Mouse (Mus musculus) left cerebral cortex, postnatal 36 days (tissue): ENCODE measurements around the gene Itm2a. TPM values are rescaled to one million over a fixed set of nuclear protein-coding genes. Genes with fewer than 3 reads are reported as not detected.

ENCODE experiments used
- DNase-seq, 2 experiments: peaks; one replicate each; pipeline ENCODE4 v3.0.0; 2021 to 2022; ENCODE audit warnings: low spot score in 2 of 2, mixed read lengths in 1 of 2
- intact Hi-C: fragments of 180-260 bp; cut with DNase I; formaldehyde crosslinking; loops from one replicate; pipeline ENCODE4 v1.15.1; 2025
- total RNA-seq, 2 experiments: library from RNA; stranded (reverse); gene quantifications; 2 replicates each; pipeline ENCODE4 v1.2.3; 2021

The Itm2a gene
- 10 to 100 TPM; 49.8 to 50.8 TPM for total RNA-seq

- intact Hi-C loops, result no loop called here
- peak; percentile 5 to 12 for DNase-seq
These were observed at the start of gene Itm2a for GRCm38 (mm10) chrX:107402915-107403912. Gene Itm2a (minus strand): TSS chrX:107403376.

- intact Hi-C loops, result loop anchor here (5.0 kb wide), 1 partner anchor 644 kb away; no protein-coding TSS in a partner anchor
- DNase-seq, result no peak
These were observed 32.7 kb upstream of the Itm2a start for GRCm38 (mm10) chrX:107435887-107436286.

- intact Hi-C loops, result no loop called here
- no peak for DNase-seq
These were observed 18.1 kb upstream of the Itm2a start for GRCm38 (mm10) chrX:107421304-107421703.

GRCm38 (mm10) chrX:107417345-107417744 lies 14.2 kb upstream of the Itm2a start:
- intact Hi-C loops, result no loop called here
- no peak for DNase-seq

- no peak for DNase-seq
- intact Hi-C loops, result no loop called here
These were observed 12.8 kb upstream of the Itm2a start for GRCm38 (mm10) chrX:107415999-107416398.

- DNase-seq, result no peak
- intact Hi-C loops, result no loop called here
These were observed 695 bp downstream of the Itm2a start for GRCm38 (mm10) chrX:107402481-107402880.

GRCm38 (mm10) chrX:107399087-107399486 lies 4.1 kb downstream of the Itm2a start:
- no peak for DNase-seq
- intact Hi-C loops, result no loop called here

GRCm38 (mm10) chrX:107393256-107393655 lies 9.9 kb downstream of the Itm2a start:
- DNase-seq, result no peak
- intact Hi-C loops, result no loop called here

DNA sequence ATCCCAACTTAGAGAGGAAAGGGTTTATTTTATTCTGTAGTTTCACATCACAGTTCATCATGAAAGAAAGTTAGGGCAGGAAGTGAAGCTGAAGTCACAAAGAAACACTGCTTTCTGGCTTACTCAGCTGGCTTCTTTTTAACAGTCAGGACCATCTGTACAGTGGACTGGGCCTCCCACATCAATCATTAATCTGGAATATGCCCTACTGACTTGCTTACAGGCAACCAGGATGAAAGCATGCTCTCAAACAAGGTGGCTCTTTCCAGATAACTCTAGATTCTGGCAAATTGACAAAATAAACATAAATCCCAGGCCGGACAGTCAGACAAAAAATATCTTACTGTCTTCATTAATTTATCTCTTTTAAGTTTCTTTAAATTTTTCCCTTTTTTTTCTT lies 27.8 kb downstream of the Itm2a start:
- no peak for DNase-seq
- intact Hi-C loops, result no loop called here

Other genes starting within 250 kb of the Itm2a start
- not detected for gene Gpr174, start 147.5 kb downstream of the Itm2a start, total RNA-seq